Mouse (Mus musculus): Measurements from ENCODE around the gene Ppp1r16b. TPM values are rescaled to one million over a fixed set of nuclear protein-coding genes. Genes with fewer than 3 reads are reported as not detected.

Gene Ppp1r16b
- total and polyA plus RNA-seq, 3 experiments = under 0.01 to 0.67 TPM; not detected in 1

- Histone ChIP-seq H3K4me1 (ENCODE audit: control insufficient read depth in 1 of 2, insufficient read depth in 2 of 2, low read length in 2 of 2) (no peaks in the 10 kb centered on the region), H3K36me3 (ENCODE audit: control insufficient read depth in 1 of 2, insufficient read depth in 2 of 2, low read length in 2 of 2) (no peaks in the 10 kb centered on the region), H3K9ac (ENCODE audit: control insufficient read depth, low read depth, low read length, poor library complexity, severe bottlenecking) (no peak overlapping the region), H3K9me3 (replicated peaks; ENCODE audit: insufficient read depth, low read length) (no peaks in the 10 kb centered on the region), H3K79me2 (ENCODE audit: control insufficient read depth, insufficient read depth, low read length, poor library complexity) (no peaks in the 10 kb centered on the region), H3K27ac (ENCODE audit: control insufficient read depth, low read depth, low read length) (no peak overlapping the region), H3K27me3 (ENCODE audit: control insufficient read depth in 1 of 2, insufficient read depth in 2 of 2, low read length in 2 of 2) (peaks cover 0 to 1% of the 10 kb centered on the region in 2 experiments; a peak in 1 of 4 replicates), H3K4me3 (ENCODE audit: control insufficient read depth in 1 of 2, insufficient read depth in 1 of 2, low read depth in 2 of 2, low read length in 2 of 2) (no peak overlapping the region)
- TF ChIP-seq ZNF384 (IDR thresholded peaks at IDR 0.05; ENCODE audit: low read depth, low read length) = no peak
- TF ChIP-seq CTCF (IDR thresholded peaks at IDR 0.05 in 2 of 3, conservative IDR thresholded peaks at IDR 0.05 in 1 of 3; ENCODE audit: control insufficient read depth in 1 of 3, insufficient read depth in 1 of 3, low read depth in 2 of 3, low read length in 3 of 3, poor library complexity in 1 of 3, severe bottlenecking in 1 of 3) = no peak
- no peak for TF ChIP-seq POLR2AphosphoS5 (IDR thresholded peaks at IDR 0.05; ENCODE audit: borderline replicate concordance, low read depth, low read length)
- no peak for TF ChIP-seq TCF12 (IDR thresholded peaks at IDR 0.05; ENCODE audit: low read depth, low read length)
- no peak for TF ChIP-seq KAT2A (conservative IDR thresholded peaks at IDR 0.05; ENCODE audit: low read depth, low read length)
- no peak for DNase-seq (ENCODE audit: low read depth, low spot score)
These were observed 19.7 kb downstream of the Ppp1r16b start for GRCm38 (mm10) chr2:158684910-158685309.

GRCm38 (mm10) chr2:158686394-158686793 is 21.2 kb downstream of the Ppp1r16b start:
- no peaks in the 10 kb centered on the region for H3K36me3 ChIP-seq (ENCODE audit: control insufficient read depth in 1 of 2, insufficient read depth in 2 of 2, low read length in 2 of 2)
- DNase-seq (ENCODE audit: low read depth, low spot score) = no peak
- H3K4me1 ChIP-seq (ENCODE audit: control insufficient read depth in 1 of 2, insufficient read depth in 2 of 2, low read length in 2 of 2) = no peaks in the 10 kb centered on the region
- TF ChIP-seq E2F4 (IDR thresholded peaks at IDR 0.05; ENCODE audit: borderline replicate concordance, low read depth, low read length) = no peak
- TF ChIP-seq TBP (IDR thresholded peaks at IDR 0.05; ENCODE audit: low read depth, low read length) = no peak
- TF ChIP-seq RCOR1 (IDR thresholded peaks at IDR 0.05; ENCODE audit: low read depth, low read length) = no peak
- TF ChIP-seq BHLHE40 (IDR thresholded peaks at IDR 0.05; ENCODE audit: borderline replicate concordance, low read depth, low read length) = no peak
- TF ChIP-seq USF1 (IDR thresholded peaks at IDR 0.05; ENCODE audit: low read depth, low read length) = no peak
- TF ChIP-seq KAT2A (conservative IDR thresholded peaks at IDR 0.05; ENCODE audit: low read depth, low read length) = no peak
- TF ChIP-seq CHD2 (IDR thresholded peaks at IDR 0.05; ENCODE audit: low read length) = no peak
- no peak for TF ChIP-seq POLR2A (IDR thresholded peaks at IDR 0.05; ENCODE audit: control insufficient read depth in 1 of 2, insufficient read depth in 1 of 2, low read depth in 1 of 2, low read length in 2 of 2, poor library complexity in 1 of 2)
- no peak overlapping the region for H3K27ac ChIP-seq (ENCODE audit: control insufficient read depth, low read depth, low read length)
- no peak overlapping the region for H3K4me3 ChIP-seq (ENCODE audit: control insufficient read depth in 1 of 2, insufficient read depth in 1 of 2, low read depth in 2 of 2, low read length in 2 of 2)
- no peak overlapping the region for H3K9ac ChIP-seq (ENCODE audit: control insufficient read depth, low read depth, low read length, poor library complexity, severe bottlenecking)
- H3K9me3 ChIP-seq (replicated peaks; ENCODE audit: insufficient read depth, low read length) = no peaks in the 10 kb centered on the region
- peaks cover 0 to 4% of the 10 kb centered on the region in 2 experiments; a peak in 2 of 4 replicates for H3K27me3 ChIP-seq (ENCODE audit: control insufficient read depth in 1 of 2, insufficient read depth in 2 of 2, low read length in 2 of 2)
- no peaks in the 10 kb centered on the region for H3K79me2 ChIP-seq (ENCODE audit: control insufficient read depth, insufficient read depth, low read length, poor library complexity)

- no peak for TF ChIP-seq SMC3 (IDR thresholded peaks at IDR 0.05; ENCODE audit: low read depth, low read length)
- no peak for TF ChIP-seq ZKSCAN1 (IDR thresholded peaks at IDR 0.05; ENCODE audit: low read depth, low read length)
- no peak for TF ChIP-seq POLR2AphosphoS5 (IDR thresholded peaks at IDR 0.05; ENCODE audit: borderline replicate concordance, low read depth, low read length)
- TF ChIP-seq RAD21 (IDR thresholded peaks at IDR 0.05; ENCODE audit: low read depth, low read length) = no peak
- no peak for TF ChIP-seq MAFK (IDR thresholded peaks at IDR 0.05; ENCODE audit: borderline replicate concordance, low read depth, low read length)
- no peak for TF ChIP-seq TBP (IDR thresholded peaks at IDR 0.05; ENCODE audit: low read depth, low read length)
- no peak for DNase-seq (ENCODE audit: low read depth, low spot score)
- Histone ChIP-seq H3K9ac (ENCODE audit: control insufficient read depth, low read depth, low read length, poor library complexity, severe bottlenecking) (no peak overlapping the region), H3K4me1 (ENCODE audit: control insufficient read depth in 1 of 2, insufficient read depth in 2 of 2, low read length in 2 of 2) (no peaks in the 10 kb centered on the region), H3K9me3 (replicated peaks; ENCODE audit: insufficient read depth, low read length) (no peaks in the 10 kb centered on the region), H3K27me3 (ENCODE audit: control insufficient read depth in 1 of 2, insufficient read depth in 2 of 2, low read length in 2 of 2) (peaks cover 0 to 8% of the 10 kb centered on the region in 2 experiments), H3K36me3 (ENCODE audit: control insufficient read depth in 1 of 2, insufficient read depth in 2 of 2, low read length in 2 of 2) (no peaks in the 10 kb centered on the region), H3K4me3 (ENCODE audit: control insufficient read depth in 1 of 2, insufficient read depth in 1 of 2, low read depth in 2 of 2, low read length in 2 of 2) (no peak overlapping the region), H3K27ac (ENCODE audit: control insufficient read depth, low read depth, low read length) (no peak overlapping the region), H3K79me2 (ENCODE audit: control insufficient read depth, insufficient read depth, low read length, poor library complexity) (no peaks in the 10 kb centered on the region)
These were observed 22.6 kb downstream of the Ppp1r16b start for GRCm38 (mm10) chr2:158687804-158688241.
